Mouse (Mus musculus) MEL (cell line): ENCODE results near the gene Slitrk1.

Experiments
- CHD1 ChIP-seq: IDR thresholded peaks from 2 replicates; pipeline ENCODE4 v1.6.1; 2012; ENCODE audit warnings: low read depth, mild to moderate bottlenecking, inconsistent platforms, low read length, improper control_type of control experiment
- CTCF ChIP-seq, 3 experiments: IDR thresholded peaks in 2 of 3; conservative IDR thresholded peaks in 1 of 3; 2 replicates each; pipeline ENCODE4 v1.5.1; 2011 to 2012; ENCODE audit warnings: low read length in 3 of 3, low read depth in 2 of 3, mild to moderate bottlenecking in 2 of 3, improper control_type of control experiment in 1 of 3, inconsistent platforms in 1 of 3, mixed read lengths in 1 of 3, moderate library complexity in 1 of 3; ENCODE audit not compliant: control insufficient read depth in 1 of 3, insufficient read depth in 1 of 3, poor library complexity in 1 of 3, severe bottlenecking in 1 of 3
- E2F4 ChIP-seq: IDR thresholded peaks from 2 replicates; pipeline ENCODE4 v1.6.1; 2011; ENCODE audit warnings: low read depth, low read length, improper control_type of control experiment, borderline replicate concordance
- MAFK ChIP-seq: IDR thresholded peaks from 2 replicates; pipeline ENCODE4 v1.6.1; 2011; ENCODE audit warnings: low read depth, mild to moderate bottlenecking, low read length, improper control_type of control experiment, borderline replicate concordance
- MEF2A ChIP-seq: IDR thresholded peaks from 2 replicates; pipeline ENCODE4 v1.6.1; 2014; ENCODE audit warnings: low read depth, mild to moderate bottlenecking, inconsistent platforms, low read length, improper control_type of control experiment; ENCODE audit not compliant: poor library complexity, insufficient replicate concordance, severe bottlenecking; ENCODE audit errors: extremely low read depth
- MYC ChIP-seq: IDR thresholded peaks from 2 replicates; pipeline ENCODE4 v1.6.1; 2011; ENCODE audit warnings: low read depth, mild to moderate bottlenecking, low read length, improper control_type of control experiment, moderate library complexity
- POLR2A ChIP-seq, 2 experiments: IDR thresholded peaks; 2 replicates each; pipeline ENCODE4 v1.6.1; 2011 to 2012; ENCODE audit warnings: low read length in 2 of 2, mild to moderate bottlenecking in 2 of 2, control low read depth in 1 of 2, improper control_type of control experiment in 1 of 2, low read depth in 1 of 2, moderate library complexity in 1 of 2; ENCODE audit not compliant: control insufficient read depth in 1 of 2, insufficient read depth in 1 of 2, poor library complexity in 1 of 2
- RAD21 ChIP-seq: IDR thresholded peaks from 2 replicates; pipeline ENCODE4 v1.6.1; 2011; ENCODE audit warnings: mild to moderate bottlenecking, low read depth, low read length, improper control_type of control experiment
- TAL1 ChIP-seq: IDR thresholded peaks from 2 replicates; pipeline ENCODE4 v1.6.1; 2012; ENCODE audit warnings: mild to moderate bottlenecking, inconsistent platforms, low read length, moderate library complexity, mixed read lengths

DNA sequence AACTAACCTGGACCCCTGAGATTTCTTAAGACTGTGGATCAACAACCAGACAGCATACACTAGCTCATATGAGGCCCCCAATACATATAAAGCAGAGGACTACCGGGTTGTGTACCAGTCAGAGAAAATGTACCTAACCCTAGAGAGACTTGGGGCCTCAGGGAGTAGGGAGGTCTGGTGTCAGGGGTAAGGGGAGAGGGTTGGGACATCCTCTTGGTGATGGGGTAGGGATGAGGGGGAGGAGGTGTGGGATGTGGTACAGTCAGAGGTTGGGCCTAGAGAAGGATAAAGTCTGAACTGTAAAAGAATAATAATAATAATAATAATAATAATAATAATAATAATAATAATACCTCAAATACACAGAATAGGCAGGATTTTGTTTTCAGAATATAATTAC lies 54.6 kb downstream of the Slitrk1 start:
- no peak for TF ChIP-seq TAL1
- no peak for TF ChIP-seq RAD21
- TF ChIP-seq MAFK: no peak
- TF ChIP-seq CTCF (IDR thresholded peaks at IDR 0.05 in 2 of 3, conservative IDR thresholded peaks at IDR 0.05 in 1 of 3; ENCODE audit: control insufficient read depth in 1 of 3, insufficient read depth in 1 of 3, low read depth in 2 of 3, low read length in 3 of 3, poor library complexity in 1 of 3, severe bottlenecking in 1 of 3): no peak
- TF ChIP-seq POLR2A (IDR thresholded peaks at IDR 0.05; ENCODE audit: control insufficient read depth in 1 of 2, insufficient read depth in 1 of 2, low read depth in 1 of 2, low read length in 2 of 2, poor library complexity in 1 of 2): no peak
- no peak for TF ChIP-seq E2F4
- TF ChIP-seq CHD1: no peak
- no peak for TF ChIP-seq MEF2A
- TF ChIP-seq MYC: no peak
